28 mouse cellular contexts compared by ENCODE assay signal in genomic region chrX:121661913-121662312, GRCm38 (mm10).
"Had no signal": no experiment of that assay in that cellular context is flagged by ENCODE, and none has a peak within 500 bp of the region (broad histone marks: within the 10 kb centered on the region; RNA-seq: fewer than 3 reads in every experiment).

No protein-coding gene starts in this region.

- ATAC-seq: forebrain, embryonic 13.5 days; forebrain, embryonic 14.5 days; forebrain, embryonic 15.5 days; forebrain, embryonic 16.5 days; forebrain, postnatal 0 days had no signal

- H3K27ac ChIP-seq: embryonic facial prominence, embryonic 10.5 days; embryonic facial prominence, embryonic 12.5 days; embryonic facial prominence, embryonic 13.5 days; embryonic facial prominence, embryonic 15.5 days; forebrain, embryonic 10.5 days; forebrain, embryonic 12.5 days; forebrain, embryonic 13.5 days; forebrain, embryonic 15.5 days; gastrocnemius, adult 2 months had no signal

- DNase-seq: cerebellum, adult 18-20 months; cerebellum, adult 2 months; cerebellum, adult 8-10 months; cerebellum, adult 9-10 months; cerebellum, adult 9-11 months; cerebellum, postnatal 10 days; cerebellum, postnatal 14 days; cerebellum, postnatal 25 days; cerebellum, postnatal 36 days; embryo, embryonic 11 days; forebrain, postnatal 0 days; gastrocnemius, adult 2 months; gastrocnemius, postnatal 10 days; gastrocnemius, postnatal 14 days; gastrocnemius, postnatal 25 days; gastrocnemius, postnatal 36 days; heart, adult 11 months had no signal

- H3K27me3 ChIP-seq: embryonic facial prominence, embryonic 12.5 days; embryonic facial prominence, embryonic 13.5 days; embryonic facial prominence, embryonic 15.5 days; forebrain, embryonic 12.5 days; forebrain, embryonic 13.5 days; forebrain, embryonic 15.5 days had no signal

- H3K4me3 ChIP-seq: embryonic facial prominence, embryonic 10.5 days; embryonic facial prominence, embryonic 12.5 days; embryonic facial prominence, embryonic 13.5 days; embryonic facial prominence, embryonic 15.5 days; erythroblast, embryonic 14.5 days; forebrain, embryonic 10.5 days; forebrain, embryonic 12.5 days; forebrain, embryonic 13.5 days; forebrain, embryonic 15.5 days; gastrocnemius, adult 2 months had no signal

- H3K4me1 ChIP-seq: embryonic facial prominence, embryonic 10.5 days; embryonic facial prominence, embryonic 12.5 days; embryonic facial prominence, embryonic 13.5 days; embryonic facial prominence, embryonic 15.5 days; forebrain, embryonic 10.5 days; forebrain, embryonic 12.5 days; forebrain, embryonic 13.5 days; forebrain, embryonic 15.5 days had no signal

- H3K9me3 ChIP-seq: embryonic facial prominence, embryonic 10.5 days; embryonic facial prominence, embryonic 12.5 days; embryonic facial prominence, embryonic 13.5 days; embryonic facial prominence, embryonic 15.5 days; forebrain, embryonic 10.5 days; forebrain, embryonic 12.5 days; forebrain, embryonic 13.5 days; forebrain, embryonic 15.5 days had no signal

- H3K9ac ChIP-seq: embryonic facial prominence, embryonic 12.5 days; embryonic facial prominence, embryonic 13.5 days; embryonic facial prominence, embryonic 15.5 days; forebrain, embryonic 12.5 days; forebrain, embryonic 13.5 days; forebrain, embryonic 15.5 days; forebrain, postnatal 0 days had no signal

- H3K36me3 ChIP-seq: embryonic facial prominence, embryonic 10.5 days; embryonic facial prominence, embryonic 12.5 days; embryonic facial prominence, embryonic 13.5 days; embryonic facial prominence, embryonic 15.5 days; forebrain, embryonic 10.5 days; forebrain, embryonic 12.5 days; forebrain, embryonic 15.5 days had no signal

- H3K4me2 ChIP-seq: embryonic facial prominence, embryonic 12.5 days; embryonic facial prominence, embryonic 13.5 days; embryonic facial prominence, embryonic 15.5 days; forebrain, embryonic 12.5 days; forebrain, embryonic 13.5 days; forebrain, embryonic 15.5 days had no signal
